Mouse (Mus musculus) gastrocnemius, postnatal 14 days (tissue): ENCODE data around the gene Gm27029. TPM values are rescaled to one million over a fixed set of nuclear protein-coding genes. Genes with fewer than 3 reads are reported as not detected.
A peak's percentile ranks its signal among the peaks of the same experiment; 100 is the strongest.
"Not testable (repeated sequence)": the region's sequence is repeated elsewhere in the genome, so short reads cannot be mapped to it uniquely, and the experiment has no call there.

Experiments
- DNase-seq: peaks from one replicate; pipeline ENCODE4 v3.0.0; 2021; ENCODE audit warnings: mixed read lengths
- intact Hi-C: fragments of 180-260 bp; cut with DNase I; formaldehyde crosslinking; loops from one replicate; pipeline ENCODE4 v1.15.1; 2025; ENCODE audit warnings: low total_unique reads
- total RNA-seq, 2 experiments: library from RNA; stranded (reverse); gene quantifications; 2 replicates each; pipeline ENCODE4 v1.2.3; 2021

Gm27029 gene
- total RNA-seq, 2 experiments from 2014 or later = 3.2 to 4.1 TPM

GRCm38 (mm10) chr11:101459716-101460115 lies 35.1 kb upstream of the Gm27029 start:
- intact Hi-C loops = loop anchor here (10.0 kb wide), 1 partner anchor 1535 kb away; no protein-coding TSS in a partner anchor
- no peak for DNase-seq

DNA sequence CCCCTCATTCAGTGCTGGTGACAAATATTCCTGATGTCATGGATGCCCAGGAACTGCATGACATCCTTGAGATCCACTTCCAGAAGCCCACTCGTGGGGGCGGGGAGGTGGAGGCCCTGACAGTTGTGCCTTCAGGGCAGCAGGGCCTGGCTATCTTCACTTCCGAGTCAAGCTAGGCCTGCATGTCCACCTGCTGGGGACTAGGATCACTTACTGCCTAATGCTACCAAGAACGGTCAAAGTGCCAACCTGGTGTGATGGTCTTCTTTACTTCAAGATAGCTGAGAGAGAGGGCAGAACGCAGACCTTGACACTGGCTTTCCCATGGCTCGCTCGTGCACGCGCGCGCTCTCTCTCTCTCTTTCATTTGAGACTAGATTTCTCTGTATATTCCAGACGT lies 33.6 kb upstream of the Gm27029 start:
- intact Hi-C loops = loop anchor here (10.0 kb wide), 1 partner anchor 1537 kb away; no protein-coding TSS in a partner anchor
- DNase-seq = no peak

DNA sequence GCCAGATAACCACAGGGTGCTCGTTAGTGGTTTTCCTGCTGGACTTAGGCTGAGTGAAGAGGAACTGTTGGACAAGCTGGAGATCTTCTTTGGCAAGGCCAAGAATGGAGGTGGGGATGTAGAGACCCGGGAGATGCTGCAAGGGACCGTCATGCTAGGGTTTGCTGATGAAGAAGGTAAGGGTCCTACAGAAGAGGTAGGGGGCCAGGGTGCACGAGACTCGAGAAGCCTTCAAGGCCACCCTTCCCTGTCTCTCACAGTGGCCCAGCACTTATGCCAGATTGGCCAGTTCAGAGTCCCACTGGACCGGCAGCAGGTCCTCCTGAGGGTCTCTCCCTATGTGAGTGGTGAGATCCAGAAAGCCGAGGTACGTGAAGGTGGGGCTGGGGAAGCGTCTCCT lies 33.0 kb upstream of the Gm27029 start:
- no peak for DNase-seq
- intact Hi-C loops = loop anchor here (10.0 kb wide), 1 partner anchor 1537 kb away; no protein-coding TSS in a partner anchor

- intact Hi-C loops = loop anchor here (10.0 kb wide), 1 partner anchor 1539 kb away; no protein-coding TSS in a partner anchor
- DNase-seq = no peak
Observed at GRCm38 (mm10) chr11:101455627-101456026, 31.0 kb upstream of the Gm27029 start.

DNA sequence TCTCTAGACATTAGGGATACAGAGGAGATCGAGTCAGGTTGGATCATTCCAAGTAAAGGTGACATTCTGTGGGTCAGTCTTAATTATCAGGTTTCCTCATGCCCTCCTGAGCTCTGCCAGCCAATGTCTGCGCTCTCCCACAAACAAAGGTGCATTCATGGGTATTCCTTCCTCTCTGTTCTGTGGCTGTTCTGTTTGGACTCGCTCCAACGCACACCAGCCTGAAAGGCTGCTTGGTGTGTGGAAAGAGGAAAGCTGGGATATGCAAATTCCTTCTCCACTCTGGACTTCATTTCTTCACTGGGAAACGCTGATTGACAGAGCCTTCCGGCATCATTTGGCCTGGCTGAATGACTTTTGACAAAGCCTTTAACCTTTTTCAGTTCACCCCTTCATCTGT lies 30.1 kb upstream of the Gm27029 start:
- no peak for DNase-seq
- intact Hi-C loops = loop anchor here (10.0 kb wide), 1 partner anchor 1540 kb away; no protein-coding TSS in a partner anchor

GRCm38 (mm10) chr11:101452093-101452774 lies 27.6 kb upstream of the Gm27029 start:
- DNase-seq = no peak
- intact Hi-C loops = loop anchor here (10.0 kb wide), 1 partner anchor 1543 kb away; no protein-coding TSS in a partner anchor

DNA sequence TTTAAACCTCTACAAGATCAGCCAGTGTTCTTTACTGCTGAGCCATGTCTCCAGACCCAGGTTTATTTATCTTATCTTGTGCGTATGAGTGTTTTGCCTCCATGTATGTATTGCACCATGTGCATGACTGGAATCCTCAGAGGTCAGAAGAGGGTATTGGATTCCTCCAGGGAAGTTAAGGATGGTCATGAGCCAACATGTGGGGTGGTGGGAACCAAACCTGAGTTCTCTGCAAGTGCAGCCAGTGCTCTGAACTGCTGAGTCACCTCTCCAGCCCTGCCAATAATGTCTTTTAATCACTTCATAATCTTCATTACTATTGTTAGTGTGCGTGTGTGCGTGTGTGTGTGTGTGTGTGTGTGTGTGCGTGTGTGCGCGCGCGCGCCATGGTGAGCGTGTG lies 26.9 kb upstream of the Gm27029 start:
- intact Hi-C loops = loop anchor here (10.0 kb wide), 1 partner anchor 1543 kb away; no protein-coding TSS in a partner anchor
- no peak for DNase-seq

- no peak for DNase-seq
- intact Hi-C loops = loop anchor here (10.0 kb wide), 1 partner anchor 1544 kb away; no protein-coding TSS in a partner anchor
Observed at GRCm38 (mm10) chr11:101450394-101450793, 25.8 kb upstream of the Gm27029 start.

DNA sequence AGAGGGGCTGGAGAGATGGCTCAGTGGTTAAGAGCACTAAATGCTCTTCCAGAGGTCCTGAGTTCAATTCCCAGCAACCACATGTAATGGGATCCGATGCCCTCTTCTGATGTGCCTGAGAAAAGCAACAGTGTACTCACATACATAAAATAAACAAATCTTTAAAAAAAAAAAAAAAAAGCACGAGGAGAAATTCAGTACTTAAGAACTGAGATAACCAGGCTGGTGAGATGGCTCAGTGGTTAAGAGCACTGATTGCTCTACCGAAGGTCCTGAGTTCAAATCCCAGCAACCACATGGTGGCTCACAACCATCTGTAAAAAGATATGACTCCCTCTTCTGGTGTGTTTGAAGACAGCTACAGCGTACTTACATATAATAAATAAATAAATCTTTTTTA lies 25.0 kb upstream of the Gm27029 start:
- DNase-seq, intact Hi-C loops: not testable (repeated sequence)

- intact Hi-C loops = no loop called here
- DNase-seq = no peak
Observed at GRCm38 (mm10) chr11:101448899-101449298, 24.3 kb upstream of the Gm27029 start.

- intact Hi-C loops = no loop called here
- DNase-seq = peak; percentile 75
Observed at GRCm38 (mm10) chr11:101448274-101448746, 23.7 kb upstream of the Gm27029 start, which contains the start of gene Ifi35. Gene Ifi35 (plus strand): TSS chr11:101448407.

- DNase-seq = no peak
- intact Hi-C loops = no loop called here
Observed at GRCm38 (mm10) chr11:101447786-101448185, 23.2 kb upstream of the Gm27029 start.

GRCm38 (mm10) chr11:101446860-101447259 lies 22.3 kb upstream of the Gm27029 start:
- intact Hi-C loops, DNase-seq: not testable (repeated sequence)

DNA sequence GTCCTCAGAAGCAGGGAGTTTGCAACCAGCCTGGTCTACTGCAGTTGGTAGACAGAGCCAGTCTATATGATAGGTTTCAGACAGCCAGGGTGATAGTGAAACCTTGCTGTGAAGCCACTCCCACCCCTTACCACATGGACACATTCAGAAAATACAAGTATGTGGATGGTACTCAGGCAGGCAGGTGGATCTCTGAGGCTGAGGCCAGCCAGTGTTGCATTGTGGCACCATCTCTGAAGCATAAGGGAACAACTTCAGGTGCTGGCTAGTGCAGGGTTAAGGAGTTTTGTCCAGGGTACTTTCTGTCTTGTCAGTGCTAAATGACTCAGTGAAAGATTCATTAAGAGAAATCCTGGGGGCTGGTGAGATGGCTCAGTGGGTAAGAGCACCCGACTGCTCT lies 21.7 kb upstream of the Gm27029 start:
- intact Hi-C loops = no loop called here

GRCm38 (mm10) chr11:101442760-101443159 lies 18.2 kb upstream of the Gm27029 start:
- no peak for DNase-seq
- intact Hi-C loops = no loop called here

More for the DNA sequence above, 21.7 kb upstream of the Gm27029 start:
- no peak for DNase-seq

- intact Hi-C loops = no loop called here
- peak; percentile 97 for DNase-seq
Observed at GRCm38 (mm10) chr11:101442127-101442693, 17.6 kb upstream of the Gm27029 start, which contains the start of gene Rpl27. Gene Rpl27 (plus strand): TSS chr11:101442298.

DNA sequence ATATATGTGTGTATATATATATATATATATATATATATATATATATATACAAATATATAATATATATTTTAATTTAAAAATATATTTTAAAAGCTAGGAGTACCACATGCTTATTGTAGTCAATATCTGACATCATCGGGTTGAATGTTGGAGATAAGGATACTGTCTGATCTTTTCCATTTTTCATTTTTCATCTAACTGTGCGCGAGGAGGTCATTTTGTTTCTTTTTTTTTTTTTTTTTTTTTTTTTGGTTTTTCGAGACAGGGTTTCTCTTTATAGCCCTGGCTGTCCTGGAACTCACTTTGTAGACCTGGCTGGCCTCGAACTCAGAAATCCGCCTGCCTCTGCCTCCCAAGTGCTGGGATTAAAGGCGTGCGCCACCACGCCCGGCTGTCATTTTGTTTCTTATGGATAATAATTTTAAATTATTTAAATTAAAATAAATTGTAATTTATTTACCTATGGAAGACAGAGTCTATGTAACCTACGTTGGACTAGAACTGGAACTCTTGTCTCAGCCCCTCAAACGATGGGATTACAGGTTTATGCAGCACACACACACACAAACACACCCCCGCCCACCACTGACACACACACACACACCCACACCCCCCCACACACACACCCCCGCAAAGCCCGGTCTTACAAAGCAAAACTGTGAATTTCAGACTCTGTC lies 17.0 kb upstream of the Gm27029 start:
- DNase-seq, intact Hi-C loops: not testable (repeated sequence)

DNA sequence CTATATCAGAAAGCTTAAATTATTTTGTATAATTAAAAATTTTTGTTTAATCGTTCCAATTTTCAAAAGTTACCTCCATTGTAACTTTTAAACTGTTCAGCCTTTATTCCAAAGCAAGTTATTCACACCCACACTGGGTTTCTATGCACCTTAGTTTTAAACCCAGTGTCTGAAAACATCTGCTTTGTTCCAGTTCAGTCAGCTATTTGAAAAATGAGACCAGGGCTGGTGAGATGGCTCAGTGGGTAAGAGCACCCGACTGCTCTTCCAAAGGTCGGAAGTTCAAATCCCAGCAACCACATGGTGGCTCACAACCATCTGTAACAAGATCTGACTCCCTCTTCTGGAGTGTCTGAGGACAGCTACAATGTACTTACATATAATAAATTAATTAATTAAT lies 13.4 kb upstream of the Gm27029 start:
- intact Hi-C loops = not testable (repeated sequence)

DNA sequence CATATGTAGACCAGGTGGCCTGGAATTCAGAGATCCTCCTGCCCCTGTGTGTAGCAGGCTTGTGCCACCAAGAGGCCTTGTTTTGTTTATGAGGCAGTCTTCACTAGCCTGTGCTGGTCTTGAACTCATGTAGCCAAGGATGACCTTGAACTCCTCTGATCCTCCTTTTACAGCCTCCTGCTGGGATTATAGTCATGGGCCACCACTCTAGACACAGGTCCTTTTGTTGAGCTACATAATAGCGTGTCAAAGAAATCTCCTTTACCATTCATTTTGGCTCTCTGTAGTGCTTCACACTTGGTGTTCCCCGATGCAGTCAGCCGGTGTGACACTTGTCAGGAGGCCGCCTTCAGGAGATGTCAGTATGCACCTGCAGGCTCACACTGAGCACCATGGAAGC lies 12.3 kb upstream of the Gm27029 start:
- intact Hi-C loops = no loop called here
- no peak for DNase-seq

More for the DNA sequence above, 13.4 kb upstream of the Gm27029 start:
- not testable (repeated sequence) for DNase-seq

DNA sequence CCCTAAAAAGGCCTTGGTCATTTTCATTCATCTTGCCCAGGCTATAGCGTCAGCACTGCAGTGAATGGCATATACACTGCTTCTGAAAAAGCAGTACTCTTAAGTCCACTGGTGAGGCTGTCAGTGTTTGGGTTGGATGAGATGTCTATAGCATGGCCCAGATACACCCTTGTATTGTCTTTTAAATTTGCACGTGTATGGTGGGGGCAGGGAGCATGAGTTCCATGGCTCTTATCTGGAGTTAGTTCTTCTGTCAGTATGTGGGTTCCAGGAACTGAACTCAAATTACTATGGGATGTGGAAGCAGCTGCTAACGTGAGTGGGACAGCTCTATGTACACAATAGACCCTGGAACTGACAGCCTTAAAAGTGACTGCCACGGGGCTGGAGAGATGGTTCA lies 11.2 kb upstream of the Gm27029 start:
- intact Hi-C loops = no loop called here
- DNase-seq = no peak
